Mouse (Mus musculus) thymus, adult 2 months (tissue): ENCODE results near the gene Dusp7.

Experiments used
- CTCF ChIP-seq: fragments of 200-500 bp; IDR thresholded peaks from 2 replicates; pipeline ENCODE4 v1.5.1; 2012; ENCODE audit warnings: mild to moderate bottlenecking, control low read depth, low read length, moderate library complexity, borderline replicate concordance; ENCODE audit not compliant: control insufficient read depth, poor library complexity, insufficient read depth; ENCODE audit errors: extremely low read depth
- POLR2A ChIP-seq: fragments of 200-500 bp; IDR thresholded peaks from 2 replicates; pipeline ENCODE4 v1.6.1; 2012; ENCODE audit warnings: mild to moderate bottlenecking, low read length, control low read depth, moderate library complexity; ENCODE audit not compliant: control insufficient read depth, poor library complexity, insufficient read depth; ENCODE audit errors: extremely low read depth

GRCm38 (mm10) chr9:106349075-106349474 lies 19.4 kb upstream of the Dusp7 start:
- no peak for TF ChIP-seq CTCF
- TF ChIP-seq POLR2A = no peak
